Mouse (Mus musculus): Measurements from ENCODE around the gene Edem3. TPM values are rescaled to one million over a fixed set of nuclear protein-coding genes. Genes with fewer than 3 reads are reported as not detected.
"Not testable (repeated sequence)": the region's sequence is repeated elsewhere in the genome, so short reads cannot be mapped to it uniquely, and the experiment has no call there.

Gene Edem3
- polyA plus RNA-seq, 1 experiment, result 5.7 TPM

DNA sequence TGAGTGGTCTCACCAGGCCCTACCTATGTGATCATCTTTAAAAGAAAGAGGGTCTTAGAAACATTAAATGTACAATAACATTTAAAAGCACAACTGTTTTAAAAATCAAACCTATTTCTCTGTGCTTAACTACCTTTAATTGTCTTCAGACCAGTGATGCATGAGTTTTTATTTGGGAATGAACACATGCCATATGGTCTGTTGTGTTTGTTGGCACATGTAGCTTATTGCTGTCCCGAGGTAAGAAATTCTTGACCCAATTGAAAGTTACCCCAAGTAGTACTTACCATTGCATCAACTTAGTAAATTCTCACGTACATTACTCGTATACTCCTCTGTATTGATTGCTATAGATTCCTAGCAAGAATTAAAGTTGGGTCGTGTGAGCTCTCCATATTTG is 80.1 kb downstream of the Edem3 start:
- Histone ChIP-seq H3K27me3 (ENCODE audit: control insufficient read depth, insufficient read depth, low read length) (no peaks in the 10 kb centered on the region), H3K4me1 (replicated peaks; ENCODE audit: control insufficient read depth, insufficient read depth, low read length) (no peaks in the 10 kb centered on the region), H3K27ac (ENCODE audit: control insufficient read depth, insufficient read depth, low read length) (no peak overlapping the region), H3K4me3 (ENCODE audit: control insufficient read depth, insufficient read depth, low read length) (no peak overlapping the region), H3K36me3 (ENCODE audit: control insufficient read depth, insufficient read depth, low read length) (no peaks in the 10 kb centered on the region)
- WGBS, result 97% methylated on average over 4 of the region's 4 CpGs
- DNase-seq, result no peak
- TF ChIP-seq CTCF (IDR thresholded peaks at IDR 0.05; ENCODE audit: borderline replicate concordance, control insufficient read depth, extremely low read depth, insufficient read depth, low read length, poor library complexity) (no peak), POLR2A (IDR thresholded peaks at IDR 0.05; ENCODE audit: control insufficient read depth, extremely low read depth, insufficient read depth, low read length, poor library complexity) (no peak)

DNA sequence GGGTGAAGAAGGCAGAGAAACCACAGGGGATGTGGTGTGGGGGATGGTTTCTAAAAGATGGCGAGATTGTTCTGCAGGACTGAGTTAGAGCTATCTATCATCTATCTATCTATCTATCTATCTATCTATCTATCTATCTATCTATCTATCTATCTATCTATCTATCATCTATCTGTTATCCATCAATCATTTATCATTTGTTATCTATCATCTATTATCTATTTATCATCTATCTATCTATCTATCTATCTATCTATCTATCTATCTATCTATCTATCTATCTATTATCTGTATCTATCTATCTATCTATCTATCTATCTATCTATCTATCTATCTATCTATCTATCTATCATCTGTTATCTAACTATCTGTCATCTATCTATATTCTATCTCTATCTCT is 85.2 kb downstream of the Edem3 start:
- H3K27me3 ChIP-seq (ENCODE audit: control insufficient read depth, insufficient read depth, low read length); H3K36me3 ChIP-seq (ENCODE audit: control insufficient read depth, insufficient read depth, low read length); H3K4me3 ChIP-seq (ENCODE audit: control insufficient read depth, insufficient read depth, low read length); DNase-seq; H3K4me1 ChIP-seq (replicated peaks; ENCODE audit: control insufficient read depth, insufficient read depth, low read length); H3K27ac ChIP-seq (ENCODE audit: control insufficient read depth, insufficient read depth, low read length): not testable (repeated sequence)
- 59% methylated on average over 1 of the region's 1 CpGs for WGBS

DNA sequence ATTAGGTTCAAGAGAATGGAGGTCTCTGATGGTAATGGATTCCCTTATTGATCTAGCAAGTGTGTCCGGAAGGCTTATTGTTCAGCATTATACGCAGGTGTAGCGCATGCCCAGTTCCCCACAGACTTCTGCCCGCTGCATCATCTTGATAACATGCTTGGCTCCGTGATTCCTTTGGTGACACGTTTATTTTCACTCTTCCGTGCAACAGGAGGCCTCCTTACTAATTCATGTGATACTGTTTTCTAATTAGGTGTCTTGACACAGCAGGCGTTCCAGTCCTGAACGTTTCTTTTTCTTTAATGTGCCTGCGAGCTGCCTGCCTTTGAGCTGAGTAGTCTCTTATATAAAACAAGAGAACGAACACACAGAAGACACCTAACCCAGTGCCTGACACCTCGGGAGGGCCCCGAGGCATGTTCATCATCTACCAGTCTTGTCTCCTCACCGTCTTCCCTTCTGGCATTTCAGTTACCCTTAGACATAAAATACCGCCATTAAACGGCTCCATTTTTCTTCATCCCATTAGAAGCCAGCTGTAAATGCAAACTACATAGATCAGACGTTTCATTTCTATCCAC is 90.2 kb downstream of the Edem3 start:
- no peak for TF ChIP-seq CTCF (IDR thresholded peaks at IDR 0.05; ENCODE audit: borderline replicate concordance, control insufficient read depth, extremely low read depth, insufficient read depth, low read length, poor library complexity)
- TF ChIP-seq POLR2A (IDR thresholded peaks at IDR 0.05; ENCODE audit: control insufficient read depth, extremely low read depth, insufficient read depth, low read length, poor library complexity), result no peak
- Histone ChIP-seq H3K4me1 (replicated peaks; ENCODE audit: control insufficient read depth, insufficient read depth, low read length) (no peaks in the 10 kb centered on the region), H3K36me3 (ENCODE audit: control insufficient read depth, insufficient read depth, low read length) (no peaks in the 10 kb centered on the region), H3K4me3 (ENCODE audit: control insufficient read depth, insufficient read depth, low read length) (no peak overlapping the region), H3K27me3 (ENCODE audit: control insufficient read depth, insufficient read depth, low read length) (no peaks in the 10 kb centered on the region), H3K27ac (ENCODE audit: control insufficient read depth, insufficient read depth, low read length) (no peak overlapping the region)
- no peak for DNase-seq
- 91% methylated on average over 17 of the region's 17 CpGs for WGBS

DNA sequence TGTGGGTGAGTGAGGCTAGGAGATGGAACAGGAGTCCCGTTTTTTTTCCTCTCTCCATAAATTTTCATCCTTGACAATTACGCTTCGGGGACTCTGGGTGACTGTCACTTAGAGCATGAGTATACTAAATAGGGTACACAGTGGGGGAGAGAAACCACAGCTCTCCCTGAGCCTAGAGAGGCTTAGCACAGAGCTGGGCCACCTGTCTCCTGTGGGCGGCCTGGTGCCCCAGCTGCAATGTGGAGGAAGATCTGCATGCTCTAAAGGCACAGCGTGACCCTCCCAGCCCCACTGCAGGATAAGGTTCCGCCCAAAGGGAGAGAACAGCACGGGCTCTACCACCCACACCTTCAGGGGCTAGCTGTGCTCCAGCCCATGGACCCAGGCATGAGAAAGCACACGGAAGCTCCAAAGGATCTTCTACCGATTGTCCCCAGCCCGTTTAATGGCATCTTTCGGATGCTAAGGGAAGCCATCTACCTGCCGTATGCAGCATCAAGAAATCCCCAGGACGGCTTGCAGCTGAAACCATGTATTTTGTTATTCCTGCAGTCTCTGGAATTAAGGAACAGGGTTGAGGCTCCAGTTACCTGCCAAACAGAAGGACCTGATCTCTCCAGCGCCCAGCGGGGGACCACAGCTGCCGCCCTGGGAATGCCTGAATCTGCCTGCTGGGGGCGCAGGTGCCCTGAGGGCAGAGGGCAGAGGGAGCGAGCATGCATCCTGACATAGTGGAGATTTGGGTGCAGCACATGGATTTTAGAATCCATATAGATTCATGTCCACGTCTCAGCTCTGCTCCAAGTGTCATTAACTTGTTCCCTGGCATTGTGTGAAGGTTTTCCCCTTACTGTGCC is 91.0 kb downstream of the Edem3 start:
- no peaks in the 10 kb centered on the region for H3K27me3 ChIP-seq (ENCODE audit: control insufficient read depth, insufficient read depth, low read length)
- H3K36me3 ChIP-seq (ENCODE audit: control insufficient read depth, insufficient read depth, low read length), result no peaks in the 10 kb centered on the region
- DNase-seq, result no peak
- H3K4me3 ChIP-seq (ENCODE audit: control insufficient read depth, insufficient read depth, low read length), result no peak overlapping the region
- WGBS, result 59% methylated on average over 19 of the region's 19 CpGs
- TF ChIP-seq POLR2A (IDR thresholded peaks at IDR 0.05; ENCODE audit: control insufficient read depth, extremely low read depth, insufficient read depth, low read length, poor library complexity) (no peak), CTCF (IDR thresholded peaks at IDR 0.05; ENCODE audit: borderline replicate concordance, control insufficient read depth, extremely low read depth, insufficient read depth, low read length, poor library complexity) (0 out of 2 replicates have a peak, but pooled peaks have one; percentile 21)
- H3K27ac ChIP-seq (ENCODE audit: control insufficient read depth, insufficient read depth, low read length), result no peak overlapping the region
- no peaks in the 10 kb centered on the region for H3K4me1 ChIP-seq (replicated peaks; ENCODE audit: control insufficient read depth, insufficient read depth, low read length)

DNA sequence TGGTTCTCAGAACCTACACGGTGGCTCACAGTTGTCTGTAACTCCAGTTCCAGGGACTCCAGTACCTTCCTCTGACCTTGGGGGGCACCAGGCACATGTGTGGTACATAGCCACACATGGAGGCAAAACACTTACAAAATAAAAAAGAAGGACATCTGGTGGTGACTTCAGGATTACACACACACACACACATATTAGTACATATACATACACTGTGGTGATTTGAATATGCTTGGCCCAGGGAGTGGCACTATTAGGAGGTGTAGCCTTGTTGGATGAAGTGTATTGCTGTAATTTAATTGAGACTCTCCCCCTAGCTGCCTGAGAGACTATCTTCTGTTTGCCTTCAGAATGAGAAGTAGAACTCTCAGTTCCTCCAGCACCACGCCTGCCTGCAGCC is 93.1 kb downstream of the Edem3 start:
- no peaks in the 10 kb centered on the region for H3K36me3 ChIP-seq (ENCODE audit: control insufficient read depth, insufficient read depth, low read length)
- H3K27ac ChIP-seq (ENCODE audit: control insufficient read depth, insufficient read depth, low read length), result no peak overlapping the region
- no peaks in the 10 kb centered on the region for H3K27me3 ChIP-seq (ENCODE audit: control insufficient read depth, insufficient read depth, low read length)
- no peaks in the 10 kb centered on the region for H3K4me1 ChIP-seq (replicated peaks; ENCODE audit: control insufficient read depth, insufficient read depth, low read length)
- H3K4me3 ChIP-seq (ENCODE audit: control insufficient read depth, insufficient read depth, low read length), result no peak overlapping the region
- DNase-seq, result no peak
- WGBS, result 98% methylated on average over 2 of the region's 2 CpGs
- TF ChIP-seq POLR2A (IDR thresholded peaks at IDR 0.05; ENCODE audit: control insufficient read depth, extremely low read depth, insufficient read depth, low read length, poor library complexity), result no peak
- no peak for TF ChIP-seq CTCF (IDR thresholded peaks at IDR 0.05; ENCODE audit: borderline replicate concordance, control insufficient read depth, extremely low read depth, insufficient read depth, low read length, poor library complexity)

DNA sequence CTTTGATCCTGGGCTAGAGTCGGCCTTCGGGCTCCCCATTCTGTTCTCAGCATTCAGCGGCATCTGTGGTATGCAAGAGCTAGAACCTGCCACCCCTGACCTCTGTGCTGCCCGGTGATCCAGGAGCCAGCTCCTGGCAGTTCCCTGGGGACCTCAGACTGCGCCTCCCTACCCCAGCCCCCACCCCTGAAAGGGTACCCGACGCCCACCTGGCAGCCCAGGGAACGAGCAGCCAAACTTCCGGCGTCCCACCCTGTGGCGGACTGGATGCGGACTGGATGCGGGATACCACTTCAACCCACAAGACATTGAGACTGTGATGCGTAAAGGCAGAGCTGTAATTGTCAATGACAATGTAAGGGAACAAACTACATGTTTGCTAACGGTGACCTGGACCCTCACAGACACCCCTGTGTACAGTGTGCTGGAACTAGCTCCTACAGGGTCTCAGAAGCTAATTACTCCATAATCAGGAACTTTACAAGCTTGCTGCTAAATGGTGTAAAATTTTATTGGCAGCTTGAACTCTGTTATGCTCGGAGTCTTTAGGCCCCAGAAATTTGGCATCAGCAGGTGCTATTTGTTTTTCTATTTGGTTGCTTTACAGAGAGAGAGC is 94.9 kb downstream of the Edem3 start:
- Histone ChIP-seq H3K27ac (ENCODE audit: control insufficient read depth, insufficient read depth, low read length) (no peak overlapping the region), H3K4me1 (replicated peaks; ENCODE audit: control insufficient read depth, insufficient read depth, low read length) (no peaks in the 10 kb centered on the region), H3K27me3 (ENCODE audit: control insufficient read depth, insufficient read depth, low read length) (no peaks in the 10 kb centered on the region), H3K4me3 (ENCODE audit: control insufficient read depth, insufficient read depth, low read length) (no peak overlapping the region), H3K36me3 (ENCODE audit: control insufficient read depth, insufficient read depth, low read length) (no peaks in the 10 kb centered on the region)
- TF ChIP-seq POLR2A (IDR thresholded peaks at IDR 0.05; ENCODE audit: control insufficient read depth, extremely low read depth, insufficient read depth, low read length, poor library complexity), result no peak
- no peak for TF ChIP-seq CTCF (IDR thresholded peaks at IDR 0.05; ENCODE audit: borderline replicate concordance, control insufficient read depth, extremely low read depth, insufficient read depth, low read length, poor library complexity)
- no peak for DNase-seq
- 96% methylated on average over 16 of the region's 16 CpGs for WGBS

Data from thymus, adult 2 months (tissue).